Mouse (Mus musculus) hindbrain, embryonic 16.5 days (tissue): ENCODE measurements around the gene Olfr161. TPM values are rescaled to one million over a fixed set of nuclear protein-coding genes. Genes with fewer than 3 reads are reported as not detected.
A peak's percentile ranks its signal among the peaks of the same experiment; 100 is the strongest.
"Not testable (repeated sequence)": the region's sequence is repeated elsewhere in the genome, so short reads cannot be mapped to it uniquely, and the experiment has no call there.

ENCODE experiments used
- ATAC-seq: fragments of 200-750 bp; cut with Nextera tagmentation; 2 replicates; pipeline ENCODE4 v1.8.0; 2017; ENCODE audit warnings: moderate TSS enrichment, moderate library complexity
- H3K27ac ChIP-seq: fragments of 300-500 bp; sonication (generic); 2 replicates; pipeline ENCODE4 v1.5.1; 2014; ENCODE audit warnings: low read depth, mild to moderate bottlenecking, control low read depth, low read length, moderate library complexity
- H3K27me3 ChIP-seq: fragments of 300-500 bp; sonication (generic); replicated peaks from 2 replicates; pipeline ENCODE4 v1.6.1; 2014; ENCODE audit warnings: low read length; ENCODE audit not compliant: control insufficient read depth, insufficient read depth
- H3K36me3 ChIP-seq: fragments of 300-500 bp; sonication (generic); 2 replicates; pipeline ENCODE4 v1.6.1; 2014; ENCODE audit warnings: mild to moderate bottlenecking, low read length, moderate library complexity, mixed read lengths; ENCODE audit not compliant: control insufficient read depth, insufficient read depth
- H3K4me1 ChIP-seq: fragments of 300-500 bp; sonication (generic); 2 replicates; pipeline ENCODE4 v1.6.1; 2014; ENCODE audit warnings: low read depth, low read length; ENCODE audit not compliant: control insufficient read depth, insufficient read depth
- H3K4me2 ChIP-seq: fragments of 300-500 bp; sonication (generic); 2 replicates; pipeline ENCODE4 v1.6.1; 2014; ENCODE audit warnings: mild to moderate bottlenecking, low read length, control low read depth, moderate library complexity
- H3K4me3 ChIP-seq: fragments of 300-500 bp; sonication (generic); 2 replicates; pipeline ENCODE4 v1.5.1; 2014; ENCODE audit warnings: mild to moderate bottlenecking, low read length, control low read depth, moderate library complexity
- H3K9ac ChIP-seq: fragments of 300-500 bp; sonication (generic); 2 replicates; pipeline ENCODE4 v1.6.1; 2014; ENCODE audit warnings: low read depth, mild to moderate bottlenecking, control low read depth, low read length, moderate library complexity
- H3K9me3 ChIP-seq: fragments of 300-500 bp; sonication (generic); 2 replicates; pipeline ENCODE4 v1.6.1; 2014; ENCODE audit warnings: mild to moderate bottlenecking, low read length, moderate library complexity; ENCODE audit not compliant: control insufficient read depth
- WGBS: fragments of 180-500 bp; shearing (Covaris S2); extraction: QIAGEN DNeasy Blood & Tissue Kit; methylation state at CpG from one replicate; pipeline ENCODE4 v1.1.7; 2014; 5-methylcytosine and 5-hydroxymethylcytosine counted together
- polyA plus RNA-seq: library from polyadenylated mRNA; unstranded; fragments of >200 nt; fragmentation: Nextera tagmentation; extraction: Ambion mirVana; gene quantifications from 2 replicates; pipeline ENCODE4 v1.2.1, GENCODE M21; 2015

Olfr161 gene
- polyA plus RNA-seq, result not detected in 2 replicates

DNA sequence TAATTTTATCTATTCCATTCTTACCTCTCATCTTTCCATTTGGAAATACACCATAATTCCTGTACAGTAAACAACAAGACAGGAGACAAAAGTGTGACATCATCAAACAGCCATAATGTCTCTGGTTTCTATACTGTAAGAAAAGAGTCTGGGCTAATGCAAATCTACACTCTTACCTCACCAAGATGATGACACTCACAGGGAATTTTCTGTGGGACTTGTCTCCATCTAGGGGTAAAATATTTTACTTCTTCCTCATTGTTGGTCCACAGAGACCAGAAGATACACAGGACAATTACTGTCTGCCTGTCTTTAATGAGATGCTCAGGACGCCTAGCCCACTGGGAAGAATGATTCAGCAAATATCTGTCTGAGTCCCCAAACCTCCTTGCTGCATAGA lies at the start of gene Olfr161:
Gene Olfr161, plus strand, starts transcription at position 352 of the 400 bp plus-strand sequence.
- H3K4me1 ChIP-seq, result no peaks in the 10 kb centered on the region
- no peak within 1 kb of the TSS for H3K4me3 ChIP-seq
- H3K9ac ChIP-seq, result no peak within 1 kb of the TSS
- no peaks in the 10 kb centered on the region for H3K27me3 ChIP-seq
- ATAC-seq, result no peak
- H3K27ac ChIP-seq, result no peak within 1 kb of the TSS
- 75% methylated on average over 1 of the region's 1 CpGs for WGBS
- H3K4me2 ChIP-seq, result no peak within 1 kb of the TSS
- H3K9me3 ChIP-seq, result peaks cover 5% of the 10 kb centered on the region; the same call in 1 of the 2 replicates
- no peaks in the 10 kb centered on the region for H3K36me3 ChIP-seq

DNA sequence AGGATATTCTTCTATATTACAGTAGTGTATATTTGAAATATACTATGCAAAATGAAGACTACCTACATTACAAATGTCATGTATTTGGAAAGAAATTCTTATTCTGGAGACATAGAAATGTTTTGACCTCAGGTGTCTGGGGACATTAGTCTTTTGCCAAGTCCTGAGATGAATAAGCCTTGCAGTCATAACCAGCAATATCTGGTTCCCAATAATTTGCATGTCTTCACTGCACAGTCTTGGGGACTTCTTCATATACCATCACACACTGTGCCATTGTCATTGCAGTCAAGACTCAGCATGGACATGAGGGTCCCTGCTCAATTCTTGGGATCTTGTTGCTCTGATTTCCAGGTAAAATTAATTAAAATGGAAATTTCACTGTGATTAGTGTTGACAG lies 27.3 kb upstream of the Olfr161 start:
- Histone ChIP-seq H3K27me3 (no peaks in the 10 kb centered on the region), H3K27ac (no peak overlapping the region), H3K9ac (no peak overlapping the region), H3K4me2 (no peak overlapping the region), H3K9me3 (no peaks in the 10 kb centered on the region), H3K4me3 (no peak overlapping the region), H3K36me3 (no peaks in the 10 kb centered on the region), H3K4me1 (no peaks in the 10 kb centered on the region)
- no peak for ATAC-seq

DNA sequence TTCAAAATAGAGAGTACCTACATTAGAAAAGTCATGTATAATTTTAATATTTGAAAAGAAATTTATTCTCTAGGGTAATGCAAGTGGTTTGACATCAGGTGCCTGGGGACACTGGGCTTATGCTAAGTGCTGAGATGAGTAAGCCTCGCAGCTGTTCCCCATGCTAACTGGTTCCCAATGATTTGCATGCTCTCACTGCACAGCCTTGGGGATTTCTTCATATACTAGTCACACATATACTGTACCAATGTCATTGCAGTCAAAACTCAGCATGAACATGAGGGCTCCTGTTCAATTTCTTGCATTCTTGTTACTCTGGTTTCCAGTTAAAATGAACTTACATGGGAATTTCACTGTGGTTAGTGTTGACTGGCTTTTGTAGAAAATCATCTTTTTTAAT lies 13.2 kb upstream of the Olfr161 start:
- not testable (repeated sequence) for H3K9me3 ChIP-seq, H3K36me3 ChIP-seq, H3K27me3 ChIP-seq, H3K27ac ChIP-seq, H3K9ac ChIP-seq, H3K4me2 ChIP-seq, ATAC-seq, H3K4me1 ChIP-seq, H3K4me3 ChIP-seq
- 86% methylated on average over 1 of the region's 1 CpGs for WGBS

DNA sequence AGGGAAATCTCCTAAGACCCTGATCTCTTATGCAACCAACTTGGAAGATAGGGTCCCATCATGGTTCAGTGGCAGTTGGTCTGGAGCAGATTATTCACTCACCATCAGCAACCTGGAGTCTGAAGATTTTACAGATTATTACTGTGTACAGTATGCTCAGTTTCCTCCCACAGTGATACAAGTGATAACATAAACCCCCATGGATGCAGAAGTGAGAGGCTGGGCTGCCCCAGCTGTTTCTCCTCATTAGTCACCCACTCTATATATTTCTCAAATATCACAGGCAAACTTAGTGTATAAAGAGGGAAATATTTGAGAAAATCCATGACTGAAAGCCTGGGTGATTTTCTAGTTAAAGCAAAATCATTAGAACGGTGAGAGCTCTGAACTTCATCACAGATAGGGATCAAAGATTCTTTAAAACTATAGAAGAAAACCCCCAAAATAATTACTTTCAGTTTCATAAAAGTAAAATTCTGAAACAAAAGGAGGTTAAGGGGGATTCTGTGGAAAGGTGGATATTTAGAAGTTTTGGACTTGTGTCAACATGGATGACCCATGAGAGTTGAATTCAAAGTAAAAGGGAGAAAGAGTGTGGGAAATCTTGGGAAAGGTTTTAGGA lies 12.5 kb upstream of the Olfr161 start:
- not testable (repeated sequence) for H3K36me3 ChIP-seq, H3K4me1 ChIP-seq, H3K9me3 ChIP-seq, ATAC-seq, H3K4me3 ChIP-seq, H3K27ac ChIP-seq, H3K27me3 ChIP-seq, H3K9ac ChIP-seq, H3K4me2 ChIP-seq
- 81% methylated on average over 1 of the region's 1 CpGs for WGBS

DNA sequence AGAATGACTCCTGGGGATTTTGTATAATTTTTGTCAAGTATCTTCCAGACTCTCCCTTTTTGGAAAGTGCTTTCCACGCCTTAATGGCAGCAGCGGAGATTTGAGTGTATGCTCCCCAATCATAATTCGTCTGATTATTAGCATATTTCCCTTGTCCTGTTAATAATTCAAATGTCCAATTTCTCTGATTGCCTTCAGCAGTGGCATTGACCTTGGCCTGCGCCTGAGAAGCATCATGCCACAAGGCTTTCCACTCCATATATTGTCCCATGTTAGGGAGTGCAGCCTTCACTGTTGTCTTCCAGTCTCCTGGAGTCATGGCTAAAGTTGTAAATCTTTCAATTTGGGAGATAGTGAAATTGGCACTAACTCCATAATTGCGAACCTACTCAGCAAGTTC lies 40.5 kb downstream of the Olfr161 start:
- H3K27ac ChIP-seq, ATAC-seq, H3K4me1 ChIP-seq, H3K4me3 ChIP-seq, H3K36me3 ChIP-seq, H3K9me3 ChIP-seq, H3K9ac ChIP-seq, H3K27me3 ChIP-seq, H3K4me2 ChIP-seq: not testable (repeated sequence)
- 93% methylated on average over 5 of the region's 5 CpGs for WGBS

DNA sequence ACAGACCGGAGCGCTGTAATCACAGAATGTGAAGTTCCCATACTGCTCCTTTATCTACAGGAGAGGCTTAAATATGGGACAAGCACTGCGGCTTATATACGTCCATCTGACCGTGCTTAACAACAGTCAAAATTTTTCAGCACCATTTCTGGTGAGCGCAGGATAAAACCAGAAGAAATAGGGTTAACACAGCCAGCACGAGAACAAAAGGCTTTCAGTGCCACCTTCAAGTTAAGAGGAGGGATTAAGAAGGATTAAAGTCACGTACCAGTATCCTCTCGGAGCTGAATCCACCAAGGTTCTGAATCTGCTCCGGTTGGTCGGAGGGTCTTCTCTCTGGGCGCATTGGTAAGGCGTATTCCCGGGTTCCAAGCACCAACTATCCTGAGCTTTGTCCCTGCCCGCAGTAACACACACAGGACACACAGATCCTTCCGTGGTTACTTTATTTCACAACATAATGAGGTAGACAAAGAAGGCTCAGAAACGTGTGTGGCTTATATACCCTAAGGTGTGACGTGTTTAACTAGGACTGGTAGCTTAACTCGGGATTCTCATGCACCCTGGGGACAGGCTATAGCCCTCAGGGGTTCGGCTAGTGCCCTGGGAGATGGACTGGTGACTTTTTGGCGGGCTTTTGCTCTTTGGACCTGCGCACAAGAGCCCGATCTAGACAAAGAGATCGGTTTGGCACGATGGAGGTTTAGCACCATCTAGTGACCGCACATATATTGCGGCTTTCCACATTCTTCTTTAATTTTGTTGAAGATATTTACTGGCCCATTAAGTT lies 41.9 kb downstream of the Olfr161 start:
- not testable (repeated sequence) for H3K9me3 ChIP-seq, H3K27me3 ChIP-seq, H3K27ac ChIP-seq, H3K4me1 ChIP-seq, H3K36me3 ChIP-seq
- ATAC-seq, result peak; percentile 85
- Histone ChIP-seq H3K9ac (peak overlapping the region; percentile 42; the same call in 1 of the 2 replicates), H3K4me2 (peak overlapping the region; percentile 55), H3K4me3 (peak overlapping the region; percentile 31)
- 32% methylated on average over 27 of the region's 27 CpGs for WGBS

Other genes starting within 250 kb of the Olfr161 start
- gene Mefv, start 127.1 kb downstream of the Olfr161 start, polyA plus RNA-seq, result not detected in 2 replicates
- gene Zfp263, start 153.1 kb downstream of the Olfr161 start, polyA plus RNA-seq, result 40.6 and 47.5 TPM in 2 replicates
- not detected in 2 replicates for gene Olfr15, start 239.8 kb downstream of the Olfr161 start, polyA plus RNA-seq